Mouse (Mus musculus): ENCODE measurements at regions not wholly inside any gene's neighbourhood (a gene's known extent, or its start where the extent isn't known, plus 50 kb on each side); places are given as distances from the start of the nearest gene placed in this dataset.

DNA sequence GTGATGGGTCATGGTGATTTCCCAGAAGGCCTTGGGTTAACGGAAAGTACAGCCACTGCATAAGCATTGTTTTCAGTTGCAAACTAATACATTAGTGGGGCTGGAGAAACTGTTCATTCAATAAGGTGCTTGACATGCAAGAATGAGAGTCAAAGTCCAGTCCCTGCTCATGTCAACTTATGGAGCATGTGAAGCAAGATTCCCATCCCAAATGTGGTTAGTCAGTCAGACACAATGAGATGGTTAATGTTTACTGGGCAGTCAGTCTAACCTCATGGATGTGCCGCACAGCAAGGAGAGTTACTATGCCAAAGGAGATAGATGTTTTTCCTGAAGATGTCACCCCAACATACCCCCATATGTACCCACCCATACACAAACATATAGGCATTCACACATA is 993.8 kb upstream of the Jmjd1c start:
- in situ Hi-C loops (cut with MboI, MseI): no loop called here

DNA sequence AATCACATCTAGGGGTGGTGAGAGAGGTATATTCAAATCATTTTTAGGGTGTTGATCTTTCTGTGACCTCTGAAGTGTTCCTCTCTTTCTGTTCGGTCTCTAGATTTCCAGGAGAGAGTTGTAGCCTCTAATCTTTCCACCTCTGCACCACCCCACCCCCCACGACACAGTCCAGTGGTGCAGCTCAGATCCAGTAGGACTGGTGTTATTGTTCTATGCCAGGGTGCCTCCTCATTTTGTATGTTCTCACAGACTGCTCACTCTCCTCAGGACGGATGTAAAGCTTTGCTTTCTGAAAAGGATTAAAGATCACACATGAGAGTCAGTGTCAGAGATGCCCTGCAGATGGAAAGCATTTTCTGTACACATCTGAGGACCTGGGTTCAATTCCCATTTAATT is 964.6 kb upstream of the Jmjd1c start:
- in situ Hi-C loops (cut with MboI, MseI): no loop called here

DNA sequence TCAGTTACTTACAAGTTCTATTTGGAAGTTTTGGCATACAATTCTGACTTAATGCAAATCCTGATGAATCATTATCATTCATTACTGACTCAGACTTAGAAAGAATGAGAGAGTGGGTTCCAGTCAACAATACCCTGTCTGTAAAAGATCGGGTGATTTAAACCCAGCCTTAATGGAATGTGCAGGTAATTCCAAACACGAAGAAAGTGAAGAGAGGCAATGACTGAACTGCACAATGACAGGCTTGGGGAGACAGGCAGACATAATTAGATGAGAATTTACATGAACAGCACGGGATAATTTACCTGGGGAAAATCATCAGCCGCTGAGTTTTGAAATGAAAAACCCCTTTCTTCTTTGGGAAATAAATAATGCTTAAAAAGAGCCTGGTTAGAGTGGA is 963.9 kb upstream of the Jmjd1c start:
- in situ Hi-C loops (cut with MboI, MseI): no loop called here

DNA sequence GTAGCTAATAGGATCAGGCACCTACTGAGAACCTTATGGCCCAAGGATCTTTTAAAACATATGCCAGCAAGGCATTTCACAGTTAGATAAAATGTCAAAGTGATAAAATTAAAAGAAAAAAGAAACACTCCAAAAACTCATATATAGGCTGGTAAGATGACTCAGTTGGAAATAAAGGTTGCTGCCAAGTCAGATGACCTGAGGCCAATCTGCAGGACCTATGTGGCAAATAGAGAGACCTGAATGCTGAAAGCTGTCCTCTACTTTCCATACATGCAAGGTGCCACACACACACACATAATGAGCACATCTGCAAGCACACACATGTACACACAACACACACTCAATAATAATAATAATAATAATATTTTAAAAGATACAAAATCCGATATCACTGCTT is 953.5 kb upstream of the Jmjd1c start:
- in situ Hi-C loops (cut with MboI, MseI): no loop called here

DNA sequence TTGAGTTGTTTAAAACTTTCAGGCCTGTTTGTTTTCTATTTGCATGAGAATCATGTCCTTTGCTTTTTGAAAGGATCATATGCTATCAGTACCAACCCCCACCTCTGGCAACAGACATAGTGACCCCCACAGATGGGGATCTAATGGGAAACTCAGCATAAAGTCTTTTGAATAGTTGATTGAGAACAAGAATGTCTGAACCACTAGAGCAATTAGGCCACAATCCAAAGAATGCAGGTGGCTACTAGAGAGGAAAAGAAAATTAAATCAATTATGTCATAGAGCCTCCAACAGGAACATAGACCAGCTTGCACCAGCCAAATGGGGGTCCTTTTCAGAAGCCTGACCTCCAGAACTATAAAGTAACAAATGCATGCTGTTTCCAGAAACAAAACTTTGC is 953.0 kb upstream of the Jmjd1c start:
- in situ Hi-C loops (cut with MboI, MseI): no loop called here

DNA sequence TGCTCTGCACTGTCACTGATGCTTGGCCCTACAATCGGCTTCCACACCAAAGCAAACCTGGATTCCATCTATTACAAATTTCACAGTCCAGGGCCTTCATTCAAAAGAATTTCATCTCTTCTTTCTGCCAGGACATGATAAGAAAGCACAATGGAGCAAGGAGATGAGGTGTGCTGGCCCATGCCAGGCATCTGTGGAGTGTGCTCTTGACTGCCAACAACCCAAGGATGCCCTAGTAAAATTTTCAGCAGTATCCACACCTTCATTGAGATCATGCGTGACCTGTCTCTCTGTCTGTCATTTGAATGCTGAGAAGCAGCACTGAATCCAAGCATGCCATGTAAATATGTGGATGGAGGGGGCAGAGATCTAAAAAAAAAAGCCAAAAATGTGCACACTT is 945.0 kb upstream of the Jmjd1c start:
- in situ Hi-C loops (cut with MboI, MseI): no loop called here

DNA sequence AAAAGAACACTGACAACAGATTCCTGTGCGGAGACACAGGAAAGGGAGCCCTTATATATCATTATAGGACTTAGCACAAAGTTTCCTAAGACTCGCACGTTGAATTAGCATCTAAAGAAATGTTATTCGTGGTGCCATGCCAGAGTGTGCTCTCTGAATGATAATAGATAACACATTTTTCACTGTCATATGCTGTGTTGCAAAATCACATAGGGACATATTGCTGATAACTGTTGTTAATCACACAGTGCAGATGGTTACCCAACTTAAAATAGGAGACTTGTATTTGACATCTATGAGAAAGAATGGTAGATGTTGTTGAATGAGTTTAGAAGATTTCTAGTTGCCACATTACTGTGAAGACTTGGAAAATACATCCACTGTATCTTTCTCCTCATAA is 943.1 kb upstream of the Jmjd1c start:
- in situ Hi-C loops (cut with MboI, MseI): no loop called here

DNA sequence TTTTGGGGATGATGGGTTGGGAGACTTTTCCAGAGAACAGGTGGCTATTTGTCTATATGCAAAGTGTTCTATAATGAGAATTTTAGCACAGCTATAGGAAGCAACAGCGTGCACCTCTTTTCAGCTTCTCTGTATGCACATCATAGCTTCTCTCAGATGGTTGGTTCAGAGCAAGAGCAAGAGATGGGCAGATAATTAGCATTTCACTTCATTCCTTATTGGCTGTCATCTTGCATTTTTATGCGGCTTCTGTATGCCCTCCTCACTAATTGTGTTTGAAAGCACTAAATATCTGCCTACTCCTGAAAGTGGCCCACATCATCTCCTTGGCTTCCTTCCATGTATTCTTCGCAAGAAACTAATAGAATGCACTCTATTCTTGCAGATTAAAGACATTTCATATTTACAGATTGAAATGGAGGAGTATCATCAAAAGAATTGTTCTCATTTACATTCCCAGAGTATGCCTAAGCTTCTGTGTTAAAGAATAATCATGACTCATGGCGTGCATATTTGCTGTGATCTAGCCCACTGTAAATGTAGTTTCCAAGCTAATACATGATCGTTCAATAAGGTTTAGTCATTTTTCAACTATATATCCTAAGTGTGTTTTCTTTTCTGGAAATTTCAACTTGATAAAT is 934.9 kb upstream of the Jmjd1c start:
- in situ Hi-C loops (cut with MboI, MseI): no loop called here

DNA sequence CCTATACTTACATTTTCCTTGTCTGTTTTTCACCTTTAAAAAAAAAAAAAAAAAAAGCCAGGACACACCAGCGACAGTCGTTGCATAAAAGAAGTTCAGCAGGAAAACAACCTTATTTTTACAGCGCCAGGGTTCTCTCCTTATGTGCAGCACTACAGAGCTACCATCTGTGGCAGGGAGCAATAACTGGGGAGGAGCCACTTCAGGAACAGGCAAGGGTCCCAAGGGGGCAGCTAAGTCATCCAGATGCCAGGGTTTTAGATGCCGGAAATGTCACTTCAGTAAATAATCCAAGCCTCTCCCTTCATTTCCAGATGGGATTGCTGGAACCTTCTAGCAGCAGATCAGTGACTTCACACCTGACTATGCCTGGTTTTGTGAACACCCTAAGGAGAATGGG is 923.1 kb upstream of the Jmjd1c start:
- in situ Hi-C loops (cut with MboI, MseI): no loop called here

DNA sequence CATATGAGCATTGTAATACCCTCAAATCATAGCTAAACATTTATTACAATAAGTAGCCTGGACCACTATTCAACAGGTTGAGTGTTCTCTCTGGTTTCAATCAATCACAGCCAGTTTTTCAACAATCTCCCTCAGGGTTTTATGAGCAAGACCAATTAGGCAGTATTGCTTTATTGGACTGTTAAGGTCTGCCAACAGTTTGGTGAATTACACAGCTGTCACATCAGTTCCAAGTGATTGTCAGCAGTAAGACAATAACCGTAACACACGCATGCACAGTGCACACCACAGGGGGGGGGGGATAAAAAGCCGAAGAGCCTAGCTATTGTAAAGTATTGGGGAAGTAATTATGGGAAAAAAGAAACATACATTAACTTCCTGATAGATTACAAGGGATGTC is 918.6 kb upstream of the Jmjd1c start:
- in situ Hi-C loops (cut with MboI, MseI): no loop called here

DNA sequence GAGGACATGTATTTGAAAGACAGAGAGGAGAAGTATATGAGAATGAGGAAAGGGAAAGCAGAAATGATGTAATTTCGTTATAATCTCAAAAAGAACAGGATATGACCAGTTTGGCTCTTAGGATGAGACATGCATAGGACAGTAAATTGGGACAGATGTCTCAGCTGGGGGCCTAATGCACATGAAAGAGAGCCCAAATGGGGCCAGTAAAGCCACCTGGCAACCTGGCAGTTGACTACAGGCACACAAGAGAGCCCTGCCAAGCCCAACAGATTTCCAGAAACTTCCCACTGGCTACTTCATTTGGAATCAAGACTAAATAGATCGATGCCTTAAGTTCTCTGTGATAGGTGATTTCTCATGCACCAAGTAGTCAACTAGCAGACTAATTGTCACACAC is 914.7 kb upstream of the Jmjd1c start:
- in situ Hi-C loops (cut with MboI, MseI): no loop called here

DNA sequence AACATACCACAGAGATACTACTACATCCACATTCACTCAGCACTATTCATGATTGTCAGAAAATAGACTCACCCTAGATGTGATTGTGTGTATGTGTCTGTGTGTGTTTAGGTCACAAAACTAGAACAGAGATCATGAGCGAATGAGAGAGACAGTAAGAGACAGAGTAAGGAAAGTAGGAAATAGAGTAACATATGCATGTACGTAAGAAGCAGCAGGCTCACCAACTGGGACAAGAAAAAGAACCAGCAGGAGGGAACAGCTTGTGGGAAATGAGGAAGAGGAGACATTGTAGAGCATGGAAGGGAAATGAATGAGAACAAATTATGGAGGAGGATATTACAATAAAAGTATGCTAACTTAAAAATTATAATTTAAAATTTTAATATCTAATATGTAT is 912.9 kb upstream of the Jmjd1c start:
- in situ Hi-C loops (cut with MboI, MseI): no loop called here

DNA sequence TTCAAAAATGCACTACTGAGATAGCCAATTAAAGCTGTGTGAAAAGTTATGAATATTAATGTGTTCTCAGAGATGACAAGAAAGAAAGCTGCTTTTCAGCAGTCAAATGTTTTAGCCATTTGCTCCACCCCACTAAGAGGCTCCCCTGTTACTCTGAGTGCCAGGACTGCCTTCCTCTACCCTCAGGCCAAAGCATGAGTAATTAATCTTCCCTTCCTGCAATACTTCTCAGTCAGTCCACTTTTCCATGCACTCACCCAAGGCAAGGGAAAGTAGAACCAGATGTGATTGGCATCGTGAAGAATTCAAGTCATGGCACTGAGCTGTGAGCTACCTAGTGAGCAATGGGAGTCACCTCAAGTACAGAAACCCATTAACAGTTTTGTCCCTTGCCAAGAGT is 908.9 kb upstream of the Jmjd1c start:
- in situ Hi-C loops (cut with MboI, MseI): no loop called here

DNA sequence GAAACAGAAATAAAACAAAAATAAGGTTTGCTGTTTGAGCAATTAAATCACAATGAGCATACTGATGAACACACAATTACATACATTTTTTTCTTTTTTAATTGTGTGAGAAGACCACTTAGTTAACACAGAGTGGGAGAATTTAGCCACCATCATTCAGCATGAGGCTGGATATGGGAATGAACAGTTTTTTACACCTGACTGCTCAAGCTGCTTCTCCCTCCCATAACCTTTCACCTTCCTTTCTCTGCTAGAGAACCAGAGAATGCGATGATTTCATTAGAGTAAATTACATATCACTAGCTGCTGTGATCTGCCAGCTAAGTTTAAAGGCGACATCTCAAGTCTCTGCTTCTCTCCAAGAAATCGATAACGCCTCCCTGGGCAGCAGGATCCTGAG is 894.8 kb upstream of the Jmjd1c start:
- in situ Hi-C loops (cut with MboI, MseI): no loop called here

DNA sequence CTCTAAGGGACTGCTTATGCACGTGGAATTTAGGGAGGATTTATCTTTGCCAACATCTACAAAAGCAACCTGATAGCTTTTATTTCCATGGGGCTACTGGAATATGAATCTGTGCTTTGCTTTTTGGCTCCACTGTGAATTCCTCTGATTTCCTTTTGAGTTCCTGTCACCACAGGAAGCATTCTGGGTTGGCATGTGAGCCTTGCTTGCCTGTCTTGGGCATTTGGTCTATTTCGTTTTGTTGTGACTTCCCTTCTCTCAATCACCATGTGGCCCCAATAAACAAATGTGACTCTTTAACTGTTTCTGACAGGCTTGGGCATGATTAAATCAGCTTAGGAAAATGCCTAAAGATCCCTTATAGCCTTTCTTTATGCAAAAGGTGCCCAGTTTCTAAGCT is 867.8 kb upstream of the Jmjd1c start:
- in situ Hi-C loops (cut with MboI, MseI): no loop called here

DNA sequence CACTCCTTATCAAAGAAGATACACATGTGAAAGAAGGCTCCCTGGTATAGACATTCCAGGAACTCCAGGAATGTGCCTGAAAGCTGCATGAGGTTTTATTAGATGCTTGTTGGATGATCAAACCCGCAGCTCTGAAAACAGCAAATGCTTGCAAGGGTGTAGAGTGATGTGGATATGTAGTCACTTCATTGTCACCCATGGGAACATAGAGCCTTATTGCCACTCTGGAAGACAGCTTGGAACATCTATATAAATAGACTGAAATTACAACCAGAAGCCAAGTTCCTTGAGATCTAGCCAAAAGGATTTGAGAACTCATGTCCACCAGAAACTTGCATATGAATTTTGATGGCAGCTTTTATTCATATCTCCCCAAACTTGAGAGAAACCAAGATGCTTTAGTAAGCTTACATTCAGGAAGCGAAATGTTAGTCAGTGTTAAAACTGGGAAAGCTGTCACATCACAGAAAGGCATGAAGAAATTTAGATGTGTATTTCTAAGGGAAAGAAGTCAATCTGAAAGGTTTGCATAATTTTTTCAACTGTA is 861.5 kb upstream of the Jmjd1c start:
- in situ Hi-C loops (cut with MboI, MseI): no loop called here

DNA sequence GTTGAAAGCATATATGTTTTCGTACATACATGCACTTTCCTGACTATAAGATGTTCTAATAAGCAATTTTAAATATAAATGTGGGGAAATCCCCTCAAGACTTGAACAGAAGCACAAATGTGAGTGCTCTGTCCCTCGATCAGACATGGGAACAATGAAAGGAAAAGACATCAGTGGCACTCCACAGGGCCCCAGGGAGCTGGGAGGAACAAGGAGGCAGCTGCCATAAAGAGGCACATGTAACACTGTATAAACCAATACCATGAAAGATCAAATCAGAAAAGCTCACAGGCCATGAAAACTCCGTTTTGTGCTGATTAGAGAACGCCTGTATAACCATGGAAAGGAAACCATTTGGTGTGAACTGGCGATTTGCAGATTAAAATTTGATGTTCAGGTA is 839.5 kb upstream of the Jmjd1c start:
- in situ Hi-C loops (cut with MboI, MseI): no loop called here

DNA sequence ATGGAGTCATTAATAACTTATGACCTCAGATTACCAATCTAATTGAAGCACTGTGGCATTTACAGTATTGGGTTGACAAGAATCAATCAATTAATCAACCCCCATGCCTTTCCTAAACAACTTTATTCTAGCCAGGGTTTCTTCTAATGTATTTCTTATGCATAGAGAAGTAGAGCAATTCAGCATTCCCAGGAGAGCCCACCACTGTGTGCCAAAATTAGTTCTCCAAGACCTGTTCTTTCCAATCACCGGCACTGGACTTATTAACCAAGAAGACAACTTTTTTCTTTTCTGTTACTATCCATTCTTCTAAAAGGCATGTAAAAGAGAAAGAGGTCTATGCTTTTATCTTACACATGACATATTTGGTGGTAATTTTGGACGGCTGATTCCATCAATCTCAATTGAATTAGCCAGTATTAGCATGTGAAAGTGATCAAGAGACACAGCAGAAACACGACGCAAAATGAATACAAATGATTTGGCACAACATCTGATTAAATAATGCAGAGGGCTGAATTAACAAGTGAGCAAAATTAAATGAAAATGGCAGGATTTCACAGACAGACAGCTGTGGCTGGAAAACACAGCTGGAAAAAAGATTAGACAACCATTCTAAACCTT is 825.2 kb upstream of the Jmjd1c start:
- in situ Hi-C loops (cut with MboI, MseI): no loop called here

DNA sequence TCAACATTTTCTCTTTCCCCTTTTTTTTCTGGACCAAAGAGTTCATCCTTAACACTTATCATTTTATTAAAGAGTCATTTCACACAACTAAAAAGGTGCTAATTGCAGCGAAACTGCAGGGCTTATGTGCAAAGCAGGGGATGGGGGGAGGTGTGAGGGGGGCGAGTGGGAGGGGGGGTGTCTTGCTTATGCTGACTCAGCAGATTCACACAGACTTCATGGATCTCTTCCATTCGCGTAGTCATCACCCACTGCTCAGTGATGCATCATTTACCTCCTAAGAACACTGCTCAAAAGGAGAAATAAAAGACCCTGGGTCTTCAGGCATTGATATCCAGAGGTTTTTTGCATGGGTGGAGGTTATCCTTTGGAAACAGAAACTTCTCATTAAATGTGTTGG is 800.3 kb upstream of the Jmjd1c start:
- in situ Hi-C loops (cut with MboI, MseI): loop anchor here (10.0 kb wide), 1 partner anchor 391 kb away; no protein-coding TSS in a partner anchor

DNA sequence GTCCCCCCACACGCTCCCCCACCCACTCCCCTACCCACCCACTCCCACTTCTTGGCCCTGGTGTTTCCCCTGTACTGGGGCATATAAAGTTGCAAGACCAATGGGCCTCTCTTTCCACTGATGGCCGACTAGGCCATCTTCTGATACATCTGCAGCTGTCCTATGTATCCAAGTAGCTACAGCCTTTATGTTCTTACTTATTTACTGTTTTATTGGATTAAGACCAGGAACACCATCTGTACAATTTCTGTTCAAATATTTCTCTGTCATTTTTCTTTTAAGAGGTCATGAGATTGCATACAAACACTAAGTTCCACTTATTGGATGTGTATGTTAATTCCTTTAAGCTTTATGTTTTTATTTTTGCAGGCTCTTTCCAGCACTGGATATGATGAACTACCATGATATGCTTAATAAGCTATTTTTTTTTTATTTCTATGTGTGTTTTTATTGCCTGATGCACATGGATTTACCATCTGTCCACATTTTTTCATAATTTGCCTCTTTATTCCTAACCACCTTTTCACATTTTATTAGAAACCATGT is 792.6 kb upstream of the Jmjd1c start:
- in situ Hi-C loops (cut with MboI, MseI): no loop called here

DNA sequence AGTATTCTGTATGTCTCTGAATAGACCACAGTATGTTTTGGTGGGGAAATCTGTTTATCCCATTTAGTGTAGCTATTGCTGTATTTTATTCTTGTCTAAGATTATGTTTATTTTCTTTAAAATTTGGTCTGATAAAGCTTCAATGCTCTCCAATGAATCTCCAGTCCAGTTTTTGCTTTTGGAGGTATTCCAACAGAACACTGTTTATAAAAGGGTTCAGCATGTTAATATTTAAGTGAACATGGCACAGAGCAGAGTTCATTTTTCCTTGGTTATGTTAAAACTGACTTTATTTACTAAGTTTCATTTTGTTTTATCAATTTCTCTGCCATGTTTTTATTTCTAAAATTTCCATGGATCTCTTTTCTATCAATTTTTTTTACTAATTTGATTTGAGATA is 791.0 kb upstream of the Jmjd1c start:
- in situ Hi-C loops (cut with MboI, MseI): no loop called here

DNA sequence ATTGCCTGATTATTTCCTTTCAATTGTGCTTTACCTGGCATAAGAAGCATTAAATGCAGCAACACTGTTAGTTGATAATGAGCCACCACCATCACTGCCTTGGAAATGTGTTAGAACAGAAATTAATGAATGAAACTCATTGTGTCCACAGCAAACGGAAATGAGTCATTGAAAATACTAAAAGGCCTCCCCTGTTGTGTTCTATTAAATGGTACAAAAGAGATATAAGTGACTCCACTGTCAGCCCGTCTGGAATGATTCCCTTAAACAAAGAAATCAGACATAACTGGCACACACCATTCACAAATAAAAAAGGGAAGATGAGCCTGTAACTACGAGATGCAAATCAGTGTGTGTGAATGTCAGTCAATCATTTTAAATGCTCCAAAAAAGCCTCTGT is 764.8 kb upstream of the Jmjd1c start:
- in situ Hi-C loops (cut with MboI, MseI): loop anchor here (5.0 kb wide), 1 partner anchor 81 kb away; no protein-coding TSS in a partner anchor

DNA sequence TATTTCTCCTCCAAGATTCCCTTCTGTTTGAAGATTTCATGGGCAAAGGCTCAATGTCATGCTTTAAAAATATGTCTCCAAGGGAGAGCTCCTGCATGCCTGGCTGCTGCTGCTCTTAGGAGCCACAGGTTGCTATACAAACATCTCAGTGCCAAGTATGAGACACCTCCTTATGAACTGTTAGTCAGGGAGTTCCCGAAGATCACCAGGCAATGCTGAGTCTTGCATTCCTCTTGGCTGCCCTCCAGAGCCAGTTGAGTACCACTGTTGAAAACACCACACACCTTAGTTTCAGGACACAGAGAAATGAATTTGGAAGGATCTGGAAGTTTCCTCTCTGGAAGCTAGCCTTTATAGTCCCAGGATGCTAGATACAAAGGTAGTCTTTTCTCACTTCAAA is 757.9 kb upstream of the Jmjd1c start:
- in situ Hi-C loops (cut with MboI, MseI): no loop called here
